Mouse (Mus musculus): Measurements from ENCODE around the gene Lmtk3. TPM values are rescaled to one million over a fixed set of nuclear protein-coding genes. Genes with fewer than 3 reads are reported as not detected.

Gene Lmtk3
- polyA plus RNA-seq, 1 experiment from 2014 or later, result 34.8 TPM

- H3K4me1 ChIP-seq, result no peaks in the 10 kb centered on the region
- no peak overlapping the region for H3K27ac ChIP-seq
- H3K27me3 ChIP-seq (replicated peaks), result peaks cover 7% of the 10 kb centered on the region
- no peak overlapping the region for H3K4me2 ChIP-seq
- 87% methylated on average over 10 of the region's 10 CpGs for WGBS
- no peak overlapping the region for H3K4me3 ChIP-seq
- no peak for ATAC-seq (replicated peaks)
- H3K9ac ChIP-seq, result no peak overlapping the region
- no peaks in the 10 kb centered on the region for H3K36me3 ChIP-seq (replicated peaks)
- H3K9me3 ChIP-seq, result no peaks in the 10 kb centered on the region
Observed at GRCm38 (mm10) chr7:45842950-45843744, 59.6 kb downstream of the Lmtk3 start.

GRCm38 (mm10) chr7:45848447-45849027 lies 65.0 kb downstream of the Lmtk3 start:
- 9% methylated on average over 6 of the region's 6 CpGs for WGBS
- H3K27ac ChIP-seq, result no peak overlapping the region
- ATAC-seq (replicated peaks), result no peak
- no peak overlapping the region for H3K9ac ChIP-seq
- no peaks in the 10 kb centered on the region for H3K9me3 ChIP-seq
- no peaks in the 10 kb centered on the region for H3K27me3 ChIP-seq (replicated peaks)
- H3K4me1 ChIP-seq, result no peaks in the 10 kb centered on the region
- no peaks in the 10 kb centered on the region for H3K36me3 ChIP-seq (replicated peaks)
- no peak overlapping the region for H3K4me2 ChIP-seq
- H3K4me3 ChIP-seq, result no peak overlapping the region

- H3K9me3 ChIP-seq, result no peaks in the 10 kb centered on the region
- no peaks in the 10 kb centered on the region for H3K4me1 ChIP-seq
- no peaks in the 10 kb centered on the region for H3K27me3 ChIP-seq (replicated peaks)
- no peak overlapping the region for H3K9ac ChIP-seq
- H3K4me3 ChIP-seq, result no peak overlapping the region
- H3K4me2 ChIP-seq, result no peak overlapping the region
- 72% methylated on average over 3 of the region's 3 CpGs for WGBS
- no peaks in the 10 kb centered on the region for H3K36me3 ChIP-seq (replicated peaks)
- ATAC-seq (replicated peaks), result no peak
- H3K27ac ChIP-seq, result no peak overlapping the region
Observed at GRCm38 (mm10) chr7:45850661-45851060, 67.1 kb downstream of the Lmtk3 start.

- WGBS, result 87% methylated on average over 12 of the region's 12 CpGs
- Histone ChIP-seq H3K4me2 (no peak overlapping the region), H3K9ac (no peak overlapping the region), H3K27ac (no peak overlapping the region), H3K4me1 (peaks cover 9% of the 10 kb centered on the region), H3K9me3 (no peaks in the 10 kb centered on the region), H3K36me3 (replicated peaks) (no peaks in the 10 kb centered on the region), H3K27me3 (replicated peaks) (peaks cover 16% of the 10 kb centered on the region), H3K4me3 (no peak overlapping the region)
- ATAC-seq (replicated peaks), result no peak
Observed at GRCm38 (mm10) chr7:45853089-45853488, 69.6 kb downstream of the Lmtk3 start.

Other genes starting within 250 kb of the Lmtk3 start
- 0.37 TPM in 1 of 2 replicates, not detected in the other for gene Hsd17b14, start 228.8 kb upstream of the Lmtk3 start, polyA plus RNA-seq (2015; fragmentation: Nextera tagmentation; extraction: Ambion mirVana)
- 23.8 and 27.1 TPM in 2 replicates for gene Bcat2, start 213.6 kb upstream of the Lmtk3 start, polyA plus RNA-seq (2015; fragmentation: Nextera tagmentation; extraction: Ambion mirVana)
- not detected in 2 replicates for gene Fgf21, start 168.2 kb upstream of the Lmtk3 start, polyA plus RNA-seq (2015; fragmentation: Nextera tagmentation; extraction: Ambion mirVana)
- not detected in 2 replicates for gene Fut1, start 166.4 kb upstream of the Lmtk3 start, polyA plus RNA-seq (2015; fragmentation: Nextera tagmentation; extraction: Ambion mirVana)
- gene Izumo1, start 161.9 kb upstream of the Lmtk3 start, polyA plus RNA-seq (2015; fragmentation: Nextera tagmentation; extraction: Ambion mirVana), result not detected in 2 replicates
- 21.8 and 23.1 TPM in 2 replicates for gene Rasip1, start 156.2 kb upstream of the Lmtk3 start, polyA plus RNA-seq (2015; fragmentation: Nextera tagmentation; extraction: Ambion mirVana)
- 3.6 and 3.8 TPM in 2 replicates for gene Mamstr, start 143.8 kb upstream of the Lmtk3 start, polyA plus RNA-seq (2015; fragmentation: Nextera tagmentation; extraction: Ambion mirVana)
- 0.05 and 0.18 TPM in 2 replicates for gene Fut2, start 117.3 kb upstream of the Lmtk3 start, polyA plus RNA-seq (2015; fragmentation: Nextera tagmentation; extraction: Ambion mirVana)
- gene Ntn5, start 99.7 kb upstream of the Lmtk3 start, polyA plus RNA-seq (2015; fragmentation: Nextera tagmentation; extraction: Ambion mirVana), result 0.88 and 1.3 TPM in 2 replicates
- gene Sec1, start 89.3 kb upstream of the Lmtk3 start, polyA plus RNA-seq (2015; fragmentation: Nextera tagmentation; extraction: Ambion mirVana), result 0.34 and 0.36 TPM in 2 replicates
- 70.7 and 73.8 TPM in 2 replicates for gene Car11, start 83.9 kb upstream of the Lmtk3 start, polyA plus RNA-seq (2015; fragmentation: Nextera tagmentation; extraction: Ambion mirVana)
- gene Dbp, start 78.7 kb upstream of the Lmtk3 start, polyA plus RNA-seq (2015; fragmentation: Nextera tagmentation; extraction: Ambion mirVana), result 3.3 and 3.8 TPM in 2 replicates
- gene Rpl18, start 68.3 kb upstream of the Lmtk3 start, polyA plus RNA-seq (2015; fragmentation: Nextera tagmentation; extraction: Ambion mirVana), result 537 and 538 TPM in 2 replicates
- 24.5 and 26.4 TPM in 2 replicates for gene Sphk2, start 65.7 kb upstream of the Lmtk3 start, polyA plus RNA-seq (2015; fragmentation: Nextera tagmentation; extraction: Ambion mirVana)
- gene Fam83e, start 62.5 kb upstream of the Lmtk3 start, polyA plus RNA-seq (2015; fragmentation: Nextera tagmentation; extraction: Ambion mirVana), result 0.54 and 0.74 TPM in 2 replicates
- gene Spaca4, start 57.9 kb upstream of the Lmtk3 start, polyA plus RNA-seq (2015; fragmentation: Nextera tagmentation; extraction: Ambion mirVana), result not detected in 2 replicates
- 8.3 and 9.7 TPM in 2 replicates for gene Sult2b1, start 931 bp downstream of the Lmtk3 start, polyA plus RNA-seq (2015; fragmentation: Nextera tagmentation; extraction: Ambion mirVana)
- gene Cyth2, start 30.8 kb downstream of the Lmtk3 start, polyA plus RNA-seq (2015; fragmentation: Nextera tagmentation; extraction: Ambion mirVana), result 329 and 334 TPM in 2 replicates
- 1.1 TPM in 2 replicates for gene Kcnj14, start 41.0 kb downstream of the Lmtk3 start, polyA plus RNA-seq (2015; fragmentation: Nextera tagmentation; extraction: Ambion mirVana)
- gene Grwd1, start 47.2 kb downstream of the Lmtk3 start, polyA plus RNA-seq (2015; fragmentation: Nextera tagmentation; extraction: Ambion mirVana), result 40.5 and 44.2 TPM in 2 replicates
- 53.0 and 54.9 TPM in 2 replicates for gene Kdelr1, start 89.0 kb downstream of the Lmtk3 start, polyA plus RNA-seq (2015; fragmentation: Nextera tagmentation; extraction: Ambion mirVana)
- 2.7 and 3.9 TPM in 2 replicates for gene Grin2d, start 94.6 kb downstream of the Lmtk3 start, polyA plus RNA-seq (2015; fragmentation: Nextera tagmentation; extraction: Ambion mirVana)
- gene Syngr4, start 113.0 kb downstream of the Lmtk3 start, polyA plus RNA-seq (2015; fragmentation: Nextera tagmentation; extraction: Ambion mirVana), result 0.22 TPM in 1 of 2 replicates, not detected in the other
- gene Tmem143, start 113.2 kb downstream of the Lmtk3 start, polyA plus RNA-seq (2015; fragmentation: Nextera tagmentation; extraction: Ambion mirVana), result 7.7 and 10.2 TPM in 2 replicates
- gene Emp3, start 137.7 kb downstream of the Lmtk3 start, polyA plus RNA-seq (2015; fragmentation: Nextera tagmentation; extraction: Ambion mirVana), result 35.2 and 40.3 TPM in 2 replicates
- 6.0 TPM in 2 replicates for gene Ccdc114, start 140.3 kb downstream of the Lmtk3 start, polyA plus RNA-seq (2015; fragmentation: Nextera tagmentation; extraction: Ambion mirVana)
- 0.59 TPM in 2 replicates for gene Abcc6, start 246.6 kb downstream of the Lmtk3 start, polyA plus RNA-seq (2015; fragmentation: Nextera tagmentation; extraction: Ambion mirVana)
- gene Nomo1, start 250.0 kb downstream of the Lmtk3 start, polyA plus RNA-seq (2015; fragmentation: Nextera tagmentation; extraction: Ambion mirVana), result 43.3 and 46.7 TPM in 2 replicates

Data from midbrain, embryonic 15.5 days (tissue).